Mouse (Mus musculus): ENCODE results near the gene Hist1h2bn. TPM values are rescaled to one million over a fixed set of nuclear protein-coding genes. Genes with fewer than 3 reads are reported as not detected.
A peak's percentile ranks its signal among the peaks of the same experiment; 100 is the strongest.

The Hist1h2bn gene
- 1 to 10 TPM in 1 of 2 experiments, not detected in 1; 1.4 TPM for total RNA-seq (2021)
- long read RNA-seq, experiment 1, result 0 reads
- long read RNA-seq, experiment 2, result 0 reads

GRCm38 (mm10) chr13:21753524-21754285, at the start of gene Hist1h2bn, which contains the start of gene Hist1h2ak:
Hist1h2bn (plus strand) TSS chr13:21754123.
Hist1h2ak (minus strand) TSS chr13:21753827.
- intact Hi-C loops (cut with DNase I), result loop anchor here (5.0 kb wide), 1 partner anchor 36 kb away; the partner anchor contains the start of genes Hist1h2ai, Hist1h2bl and Hist1h3h
- H3K4me3 ChIP-seq, result peak within 1 kb of the TSS; percentile 77
- peak within 1 kb of the TSS; percentile 85 for H3K27ac ChIP-seq
- peak; percentile 16; the same call in 1 of the 2 replicates for TF ChIP-seq CTCF (IDR thresholded peaks at IDR 0.05)
- peak; percentile 31 for DNase-seq

DNA sequence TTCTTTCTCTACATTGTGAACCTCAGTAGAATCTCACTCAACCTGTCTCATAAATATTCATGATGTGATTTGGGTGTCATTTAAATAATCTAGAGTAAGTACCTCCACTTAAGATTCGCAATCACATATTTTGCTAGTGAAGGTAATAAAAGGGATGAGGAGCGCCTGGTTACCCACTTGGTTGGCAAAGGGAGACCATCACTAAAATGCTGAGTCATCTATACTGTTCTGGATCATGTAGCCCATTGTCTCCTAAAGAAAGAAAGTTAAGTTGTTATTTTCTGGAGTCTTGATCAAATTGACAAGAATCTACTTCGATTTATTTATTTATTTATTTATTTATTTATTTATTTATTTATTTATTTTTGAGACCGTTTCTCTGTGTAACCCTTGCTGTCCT, 47.3 kb upstream of the Hist1h2bn start:
- no peak overlapping the region for H3K4me3 ChIP-seq
- intact Hi-C loops (cut with DNase I), result no loop called here
- DNase-seq, result no peak
- H3K27ac ChIP-seq, result no peak overlapping the region
- TF ChIP-seq CTCF (IDR thresholded peaks at IDR 0.05), result no peak

DNA sequence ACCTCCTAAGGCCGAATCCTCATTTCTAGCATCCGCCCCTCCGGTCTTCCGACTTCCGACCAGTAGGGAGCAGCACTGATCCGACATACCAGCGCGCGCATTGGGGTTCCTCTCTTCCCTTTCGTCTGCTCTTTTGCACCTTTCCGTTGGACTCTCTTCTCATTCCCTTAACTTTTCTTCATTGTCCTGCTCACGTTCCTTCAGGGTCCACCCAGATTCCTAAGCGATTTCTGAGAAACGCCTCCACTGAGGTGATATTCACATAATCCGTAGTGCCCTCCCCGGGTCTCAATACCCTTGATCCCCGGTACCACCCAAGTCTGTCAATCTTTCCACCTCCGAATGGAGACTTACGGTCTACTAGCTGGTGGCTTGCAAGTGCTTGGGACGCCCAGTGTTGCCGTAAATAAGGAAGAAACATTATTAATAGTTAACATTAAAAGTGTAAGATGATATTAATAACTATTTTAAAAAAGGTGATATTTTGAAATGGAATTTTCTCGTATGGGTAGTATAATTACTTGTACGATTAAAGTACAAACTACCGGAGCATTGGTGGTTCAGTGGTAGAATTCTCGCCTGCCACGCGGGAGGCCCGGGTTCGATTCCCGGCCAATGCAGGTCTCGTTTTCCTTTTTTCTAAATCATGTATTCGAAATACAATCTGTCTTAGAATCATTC, 43.8 kb upstream of the Hist1h2bn start:
- intact Hi-C loops (cut with DNase I), result loop anchor here (5.0 to 10.0 kb wide), 5 partner anchors 75 to 1975 kb away; partner anchors contain the start of genes Hist1h1b, Hist1h2ac, Hist1h2af and Hist1h2an
- peak; percentile 90 for DNase-seq
- H3K4me3 ChIP-seq, result peak overlapping the region; percentile 89
- H3K27ac ChIP-seq, result peak overlapping the region; percentile 87
- TF ChIP-seq CTCF (IDR thresholded peaks at IDR 0.05), result peak; percentile 92

- peak; percentile 70 for DNase-seq
- peak overlapping the region; percentile 87 for H3K27ac ChIP-seq
- intact Hi-C loops (cut with DNase I), result loop anchor here (5.0 to 10.0 kb wide), 5 partner anchors 74 to 1974 kb away; partner anchors contain the start of genes Hist1h1b, Hist1h2ac, Hist1h2af and Hist1h2an
- peak overlapping the region; percentile 89 for H3K4me3 ChIP-seq
- no peak for TF ChIP-seq CTCF (IDR thresholded peaks at IDR 0.05)
These were observed 43.0 kb upstream of the Hist1h2bn start for GRCm38 (mm10) chr13:21710821-21711525.

DNA sequence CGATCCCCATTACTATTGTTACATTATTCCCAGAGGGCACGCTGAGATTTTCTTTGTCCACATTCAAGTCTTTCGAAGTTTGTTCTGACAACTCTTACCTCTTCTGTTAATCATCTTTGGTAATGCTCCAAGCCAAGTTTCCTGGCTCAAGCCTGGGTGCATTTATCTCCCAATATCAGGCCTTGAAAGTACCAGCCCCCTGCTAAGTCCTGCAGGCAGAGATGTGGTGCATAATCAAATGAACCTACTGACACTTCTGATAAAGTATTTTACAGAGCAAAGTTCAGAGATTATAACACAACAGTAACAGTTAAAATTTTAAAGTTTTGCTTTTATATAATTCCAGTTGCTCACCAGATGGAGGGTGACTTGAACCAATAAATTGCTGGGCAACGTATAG, 42.2 kb upstream of the Hist1h2bn start:
- no peak overlapping the region for H3K27ac ChIP-seq
- DNase-seq, result no peak
- H3K4me3 ChIP-seq, result peak overlapping the region; percentile 89
- no peak for TF ChIP-seq CTCF (IDR thresholded peaks at IDR 0.05)
- intact Hi-C loops (cut with DNase I), result loop anchor here (5.0 to 10.0 kb wide), 5 partner anchors 73 to 1973 kb away; partner anchors contain the start of genes Hist1h1b, Hist1h2ac, Hist1h2af and Hist1h2an

DNA sequence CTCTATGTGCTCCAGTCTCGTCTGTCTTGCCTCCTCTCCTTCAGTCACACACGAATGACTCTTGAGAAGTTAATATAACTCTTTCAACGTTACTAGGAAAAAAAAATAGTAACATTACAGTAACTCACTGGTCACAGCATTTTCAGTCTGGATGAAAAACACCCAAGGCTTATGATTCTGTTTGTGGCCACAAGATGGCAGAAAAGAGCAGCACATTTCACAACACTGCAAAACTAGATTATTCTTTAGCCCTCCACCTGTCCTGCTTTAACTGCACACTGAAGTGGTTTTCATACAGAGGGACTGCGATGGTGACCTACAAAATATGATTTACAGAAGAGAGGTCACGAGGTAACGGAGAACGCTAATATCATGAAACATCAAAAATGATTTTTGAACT, 39.2 kb upstream of the Hist1h2bn start:
- intact Hi-C loops (cut with DNase I), result loop anchor here (1.0 to 10.0 kb wide), 7 partner anchors 20 to 1970 kb away; partner anchors contain the start of genes Hist1h1b, Hist1h2ac, Hist1h2af and Hist1h2ak
- TF ChIP-seq CTCF (IDR thresholded peaks at IDR 0.05), result peak; percentile 97
- no peak overlapping the region for H3K27ac ChIP-seq
- H3K4me3 ChIP-seq, result peak overlapping the region; percentile 76
- DNase-seq, result peak; percentile 40

- no peak for DNase-seq
- no peak for TF ChIP-seq CTCF (IDR thresholded peaks at IDR 0.05)
- Histone ChIP-seq H3K27ac (peak overlapping the region; percentile 77), H3K4me3 (peak overlapping the region; percentile 76)
- intact Hi-C loops (cut with DNase I), result loop anchor here (5.0 to 10.0 kb wide), 3 partner anchors 37 to 1970 kb away; partner anchors contain the start of genes Hist1h1b, Hist1h2ac, Hist1h2ak and Hist1h2an
These were observed 38.6 kb upstream of the Hist1h2bn start for GRCm38 (mm10) chr13:21715131-21715863.

GRCm38 (mm10) chr13:21715864-21716539, 37.9 kb upstream of the Hist1h2bn start, which contains the start of the genes Hist1h2bl and Hist1h2ai:
Hist1h2bl (minus strand) TSS chr13:21716143.
Hist1h2ai (plus strand) TSS chr13:21716422.
- peak within 1 kb of the TSS; percentile 76 for H3K4me3 ChIP-seq
- H3K27ac ChIP-seq, result peak within 1 kb of the TSS; percentile 77
- peak; percentile 45 for DNase-seq
- intact Hi-C loops (cut with DNase I), result loop anchor here (5.0 to 10.0 kb wide), 3 partner anchors 36 to 1969 kb away; partner anchors contain the start of genes Hist1h1b, Hist1h2ac, Hist1h2ak and Hist1h2an

DNA sequence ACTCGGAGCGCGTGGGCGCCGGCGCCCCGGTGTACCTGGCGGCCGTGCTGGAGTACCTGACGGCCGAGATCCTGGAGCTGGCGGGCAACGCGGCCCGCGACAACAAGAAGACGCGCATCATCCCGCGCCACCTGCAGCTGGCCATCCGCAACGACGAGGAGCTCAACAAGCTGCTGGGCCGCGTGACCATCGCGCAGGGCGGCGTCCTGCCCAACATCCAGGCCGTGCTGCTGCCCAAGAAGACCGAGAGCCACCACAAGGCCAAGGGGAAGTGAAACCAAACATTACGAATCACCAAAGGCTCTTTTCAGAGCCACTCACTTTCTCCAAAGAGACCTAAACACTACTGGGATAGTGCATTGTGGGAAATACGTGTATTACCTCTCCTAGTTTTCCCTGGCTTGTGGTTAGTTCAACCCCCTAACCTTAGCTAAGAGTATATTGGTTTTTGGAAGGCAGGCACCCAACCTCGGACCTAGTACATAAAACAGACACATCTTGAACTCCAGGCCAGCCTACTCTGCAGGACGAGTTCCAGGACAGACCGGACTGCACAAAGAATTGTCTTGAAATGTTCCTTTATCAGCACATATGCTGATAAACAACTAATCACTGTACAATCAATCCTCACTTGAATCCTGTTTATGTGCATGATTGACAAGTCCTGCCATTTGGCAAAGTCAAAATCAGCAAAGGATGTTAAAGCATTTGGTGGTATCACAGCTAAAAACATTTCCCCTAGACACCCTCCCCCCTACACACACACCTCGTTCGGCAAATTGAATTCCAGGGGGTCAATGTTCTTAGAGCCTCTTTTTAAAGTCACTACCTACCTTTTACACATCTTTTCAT, 37.2 kb upstream of the Hist1h2bn start:
- Histone ChIP-seq H3K4me3 (peak overlapping the region; percentile 76), H3K27ac (peak overlapping the region; percentile 77; the same call in 1 of the 2 replicates)
- peak; percentile 16 for DNase-seq
- intact Hi-C loops (cut with DNase I), result loop anchor here (5.0 to 10.0 kb wide), 3 partner anchors 36 to 1968 kb away; partner anchors contain the start of genes Hist1h1b, Hist1h2ac, Hist1h2ak and Hist1h2an

DNA sequence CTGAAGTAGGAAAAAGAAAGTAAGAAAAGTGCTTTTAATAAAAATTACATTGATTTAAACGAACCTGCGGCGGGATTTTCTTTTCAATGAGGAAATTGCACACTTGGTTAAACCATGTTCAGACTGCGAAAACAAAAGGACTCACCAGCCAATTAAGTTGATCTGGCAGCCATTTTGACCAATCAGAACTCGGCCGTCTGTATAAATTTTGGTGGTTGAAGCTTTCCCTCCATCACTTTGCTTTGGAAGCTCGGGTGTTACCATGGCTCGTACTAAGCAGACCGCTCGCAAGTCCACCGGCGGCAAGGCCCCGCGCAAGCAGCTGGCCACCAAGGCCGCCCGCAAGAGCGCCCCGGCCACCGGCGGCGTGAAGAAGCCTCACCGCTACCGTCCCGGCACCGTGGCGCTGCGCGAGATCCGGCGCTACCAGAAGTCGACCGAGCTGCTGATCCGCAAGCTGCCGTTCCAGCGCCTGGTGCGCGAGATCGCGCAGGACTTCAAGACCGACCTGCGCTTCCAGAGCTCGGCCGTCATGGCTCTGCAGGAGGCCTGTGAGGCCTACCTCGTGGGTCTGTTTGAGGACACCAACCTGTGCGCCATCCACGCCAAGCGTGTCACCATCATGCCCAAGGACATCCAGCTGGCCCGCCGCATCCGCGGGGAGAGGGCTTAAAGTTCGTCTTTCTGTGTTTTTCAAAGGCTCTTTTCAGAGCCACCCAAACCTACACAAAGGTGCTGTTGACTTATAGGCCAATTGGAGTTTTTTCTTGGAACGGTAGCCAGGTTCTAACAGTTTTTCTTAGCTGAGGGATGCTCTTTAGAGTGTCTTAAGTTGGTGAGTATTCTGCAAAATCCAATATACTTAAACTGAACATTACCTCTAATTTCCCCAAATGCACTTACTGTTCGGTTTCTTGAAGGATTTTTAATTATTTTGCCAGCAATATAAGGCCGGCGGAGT, 36.2 kb upstream of the Hist1h2bn start, which contains the start of gene Hist1h3h:
Gene Hist1h3h, plus strand, starts transcription at position 263 of the 961 bp plus-strand sequence.
- peak within 1 kb of the TSS; percentile 76 for H3K4me3 ChIP-seq
- peak; percentile 63 for DNase-seq
- H3K27ac ChIP-seq, result peak within 1 kb of the TSS; percentile 65; the same call in 1 of the 2 replicates
- intact Hi-C loops (cut with DNase I), result loop anchor here (5.0 to 10.0 kb wide), 3 partner anchors 35 to 1967 kb away; partner anchors contain the start of genes Hist1h1b, Hist1h2ac, Hist1h2ak and Hist1h2an

Measured in gastrocnemius, adult 2 months (tissue).